Mouse (Mus musculus) ZHBTc4 (cell line): ENCODE results near the gene Tyw3.

Experiments used
- DNase-seq: peaks from one replicate; pipeline ENCODE4 v3.0.0-alpha.2; 2011; ENCODE audit warnings: low read depth, low spot score

The Tyw3 gene

GRCm38 (mm10) chr3:154565437-154565836 is 31.5 kb downstream of the Tyw3 start:
- no peak for DNase-seq

DNA sequence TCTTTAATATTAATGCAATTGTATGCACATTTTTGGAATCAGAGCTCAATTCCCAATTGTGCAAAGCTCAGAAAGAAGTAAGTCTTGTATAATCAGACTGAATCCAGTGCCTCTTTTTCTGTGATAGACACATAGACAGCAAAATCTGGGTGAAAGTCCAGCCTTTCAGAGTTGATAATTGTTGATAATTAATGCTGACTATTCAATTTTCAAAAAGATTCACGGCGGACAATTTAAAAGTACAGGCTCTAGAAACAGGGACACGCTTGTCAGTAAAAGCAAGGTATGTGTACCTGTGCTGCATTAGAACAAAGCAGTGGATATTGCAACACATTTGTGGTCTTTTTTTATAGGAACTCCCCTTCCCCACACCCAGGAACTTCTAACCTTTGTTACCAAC is 34.7 kb downstream of the Tyw3 start:
- DNase-seq: no peak

DNA sequence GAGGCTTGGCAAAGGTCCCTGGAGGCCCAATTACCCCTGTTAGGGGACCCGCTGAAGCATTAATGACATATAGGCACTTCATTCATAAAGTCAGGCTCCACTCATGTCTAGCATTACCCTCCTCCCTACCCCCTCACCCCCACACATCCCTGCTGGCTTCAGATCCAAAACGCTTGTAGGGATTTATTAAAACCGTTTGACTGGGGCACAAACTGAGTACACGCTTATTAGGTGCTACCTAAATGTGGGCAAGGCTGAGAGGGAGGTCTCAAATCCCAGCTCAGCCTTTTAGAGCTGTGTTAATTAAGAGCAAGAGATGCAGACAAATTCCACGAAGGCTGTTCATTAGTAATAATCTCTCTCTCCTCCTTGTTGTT is 45.9 kb downstream of the Tyw3 start:
- DNase-seq: no peak

GRCm38 (mm10) chr3:154550326-154551034 is 46.4 kb downstream of the Tyw3 start:
- no peak for DNase-seq

- DNase-seq: no peak
These were observed 48.0 kb downstream of the Tyw3 start for GRCm38 (mm10) chr3:154548868-154549301.

DNA sequence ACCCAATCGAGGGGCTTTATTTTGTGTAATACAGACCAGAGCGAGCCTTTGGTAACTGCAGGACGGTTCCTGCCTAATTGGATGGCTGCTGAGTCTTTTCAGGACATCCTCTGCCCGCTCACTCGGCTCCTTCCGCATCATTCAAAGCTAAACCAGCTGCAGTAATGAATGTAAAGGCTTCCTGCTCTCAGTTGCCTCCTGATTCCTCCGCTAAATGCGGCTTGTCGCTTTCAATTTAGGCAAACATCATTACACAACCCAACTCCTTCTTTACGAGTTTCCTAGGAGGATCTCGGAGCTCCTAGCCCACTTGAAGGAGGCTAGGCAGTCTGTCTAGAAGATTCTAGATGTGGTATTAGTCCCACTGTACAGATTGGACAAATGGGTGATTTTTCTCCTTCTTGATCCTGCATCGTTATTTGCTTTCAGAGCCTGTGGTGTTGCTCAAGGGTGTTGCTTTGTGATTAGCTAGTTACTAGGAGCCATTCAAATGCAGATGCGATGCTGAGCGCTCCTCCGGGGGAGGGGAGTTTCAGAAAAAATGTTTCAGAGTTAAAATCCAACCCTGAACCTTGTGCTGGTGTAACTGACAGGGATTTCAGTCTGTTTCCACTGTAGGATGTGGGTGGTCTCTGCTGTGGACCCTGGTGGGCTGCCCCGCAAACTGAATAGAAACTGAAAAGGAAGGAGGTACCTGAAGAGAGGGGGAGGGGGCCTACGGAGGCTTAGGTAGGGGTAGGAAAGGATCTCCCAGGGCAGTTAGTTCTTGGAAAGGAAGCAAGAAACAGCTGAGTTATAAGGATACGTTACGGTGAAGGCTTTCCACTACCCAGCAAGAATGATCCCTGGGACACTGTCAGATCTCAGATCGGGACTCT is 49.1 kb downstream of the Tyw3 start:
- peak; percentile 63 for DNase-seq

DNA sequence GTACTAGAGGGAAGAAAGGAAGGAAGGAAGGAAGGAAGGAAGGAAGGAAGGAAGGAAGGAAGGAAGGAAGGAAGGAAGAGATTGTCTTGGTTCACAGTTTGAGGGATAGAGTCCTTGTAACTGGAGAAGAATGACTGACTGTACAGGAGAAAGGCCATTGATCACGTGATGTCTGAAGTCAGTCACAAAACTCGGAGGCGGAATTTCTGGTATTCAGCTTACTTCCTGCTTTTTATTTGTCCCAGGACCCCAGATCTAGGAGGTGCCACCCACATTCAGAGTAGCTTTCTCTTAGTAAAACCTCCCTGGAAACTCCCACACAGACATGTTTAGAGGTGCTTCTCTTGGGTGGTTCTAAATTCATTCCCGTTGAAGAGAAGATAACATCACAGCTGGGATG is 50.7 kb downstream of the Tyw3 start:
- DNase-seq: peak; percentile 14

DNA sequence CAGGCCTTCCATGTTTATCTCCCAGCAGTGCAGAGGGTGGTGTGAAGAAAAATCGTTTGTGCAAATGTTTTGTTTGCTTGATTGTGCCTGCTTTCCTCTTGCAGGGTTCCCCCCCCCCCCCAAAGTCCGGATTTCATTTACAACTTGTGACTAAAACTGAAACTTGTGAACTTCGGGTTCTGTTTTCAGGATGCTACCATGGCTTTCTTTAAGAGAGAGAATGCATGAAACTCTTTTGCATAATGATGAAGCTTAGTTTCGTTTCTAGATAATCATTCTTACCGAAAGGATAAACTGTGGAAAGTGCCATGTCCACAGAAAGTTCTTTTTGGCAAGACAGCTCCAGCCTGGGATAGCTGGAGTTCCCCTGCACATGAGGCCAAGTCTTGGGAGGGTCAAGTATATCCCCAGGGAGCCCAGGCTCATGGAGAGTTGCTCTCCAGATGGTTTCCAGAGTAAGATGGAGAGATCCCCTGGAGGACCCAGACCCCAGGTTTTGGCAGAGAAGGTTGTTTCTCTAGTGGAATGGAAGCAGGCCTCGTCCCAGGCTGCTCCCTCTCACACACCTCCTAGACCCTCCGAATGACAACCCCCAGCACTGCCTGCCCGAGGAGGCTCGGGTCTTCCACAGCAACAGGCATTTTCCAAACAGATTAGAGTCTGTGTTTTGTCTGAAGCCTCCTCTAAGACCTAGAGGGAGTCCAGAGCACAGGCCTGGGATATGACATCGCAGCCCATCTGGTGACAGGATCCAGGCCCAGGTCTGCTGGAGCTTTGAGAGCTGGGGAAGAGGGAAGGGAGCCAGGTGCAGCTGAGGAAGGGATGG is 56.6 kb downstream of the Tyw3 start:
- no peak for DNase-seq

GRCm38 (mm10) chr3:154536134-154536533 is 60.8 kb downstream of the Tyw3 start:
- DNase-seq: no peak

GRCm38 (mm10) chr3:154533246-154533645 is 63.7 kb downstream of the Tyw3 start:
- no peak for DNase-seq

- no peak for DNase-seq
These were observed 67.9 kb downstream of the Tyw3 start for GRCm38 (mm10) chr3:154528973-154529372.

- peak; percentile 39 for DNase-seq
These were observed 70.3 kb downstream of the Tyw3 start for GRCm38 (mm10) chr3:154526610-154527009.
